Mouse (Mus musculus) MEL (cell line): Measurements from ENCODE around the gene Zdhhc14. TPM values are rescaled to one million over a fixed set of nuclear protein-coding genes. Genes with fewer than 3 reads are reported as not detected.

Source experiments
- DNase-seq: peaks from one replicate; pipeline ENCODE4 v3.0.0; 2011; ENCODE audit warnings: low read depth, low spot score
- H3K27ac ChIP-seq: 2 replicates; pipeline ENCODE4 v1.5.1; 2012; ENCODE audit warnings: low read depth, mild to moderate bottlenecking, control low read depth, low read length, moderate library complexity; ENCODE audit not compliant: control insufficient read depth
- H3K27me3 ChIP-seq, 2 experiments: fragments of 150-350 bp in 1 of 2; sonication (generic) in 1 of 2; 2 replicates each; pipeline ENCODE4 v1.6.1; 2012; ENCODE audit warnings: low read length in 2 of 2, mild to moderate bottlenecking in 2 of 2, improper control_type of control experiment in 1 of 2, moderate library complexity in 1 of 2; ENCODE audit not compliant: insufficient read depth in 2 of 2, control insufficient read depth in 1 of 2
- H3K36me3 ChIP-seq, 2 experiments: 2 replicates each; pipeline ENCODE4 v1.6.1; 2012 to 2014; ENCODE audit warnings: low read length in 2 of 2, improper control_type of control experiment in 1 of 2, inconsistent platforms in 1 of 2, mild to moderate bottlenecking in 1 of 2; ENCODE audit not compliant: insufficient read depth in 2 of 2, control insufficient read depth in 1 of 2
- H3K4me1 ChIP-seq, 2 experiments: fragments of 150-350 bp in 1 of 2; sonication (generic) in 1 of 2; 2 replicates each; pipeline ENCODE4 v1.6.1; 2012; ENCODE audit warnings: low read length in 2 of 2, improper control_type of control experiment in 1 of 2, mild to moderate bottlenecking in 1 of 2; ENCODE audit not compliant: insufficient read depth in 2 of 2, control insufficient read depth in 1 of 2
- H3K4me3 ChIP-seq, 2 experiments: fragments of 150-350 bp in 1 of 2; sonication (generic) in 1 of 2; 2 replicates each; pipeline ENCODE4 v1.5.1; 2012; ENCODE audit warnings: low read depth in 2 of 2, low read length in 2 of 2, mild to moderate bottlenecking in 2 of 2, moderate library complexity in 2 of 2, control low read depth in 1 of 2, improper control_type of control experiment in 1 of 2; ENCODE audit not compliant: control insufficient read depth in 1 of 2, insufficient read depth in 1 of 2
- H3K79me2 ChIP-seq: 2 replicates; pipeline ENCODE4 v1.6.1; 2012; ENCODE audit warnings: mild to moderate bottlenecking, low read length, moderate library complexity; ENCODE audit not compliant: control insufficient read depth, poor library complexity, insufficient read depth
- H3K9ac ChIP-seq: 2 replicates; pipeline ENCODE4 v1.6.1; 2012; ENCODE audit warnings: low read depth, mild to moderate bottlenecking, control low read depth, low read length, moderate library complexity; ENCODE audit not compliant: control insufficient read depth, poor library complexity, severe bottlenecking
- H3K9me3 ChIP-seq: fragments of 150-350 bp; sonication (generic); replicated peaks from 2 replicates; pipeline ENCODE4 v1.6.1; 2012; ENCODE audit warnings: mild to moderate bottlenecking, low read length, improper control_type of control experiment, moderate library complexity; ENCODE audit not compliant: insufficient read depth
- CHD1 ChIP-seq: IDR thresholded peaks from 2 replicates; pipeline ENCODE4 v1.6.1; 2012; ENCODE audit warnings: low read depth, mild to moderate bottlenecking, inconsistent platforms, low read length, improper control_type of control experiment
- CHD2 ChIP-seq: IDR thresholded peaks from 2 replicates; pipeline ENCODE4 v1.6.1; 2011; ENCODE audit warnings: low read length, improper control_type of control experiment
- ELF1 ChIP-seq: IDR thresholded peaks from 2 replicates; pipeline ENCODE4 v1.6.1; 2014; ENCODE audit warnings: low read depth, mild to moderate bottlenecking, inconsistent platforms, low read length, improper control_type of control experiment, moderate library complexity
- GATA1 ChIP-seq: IDR thresholded peaks from 2 replicates; pipeline ENCODE4 v1.6.1; 2011; ENCODE audit warnings: low read depth, low read length, improper control_type of control experiment
- JUND ChIP-seq: IDR thresholded peaks from 2 replicates; pipeline ENCODE4 v1.6.1; 2011; ENCODE audit warnings: low read depth, mild to moderate bottlenecking, improper control_type of control experiment, low read length
- KAT2A ChIP-seq: conservative IDR thresholded peaks from 2 replicates; pipeline ENCODE4 v1.6.1; 2012; ENCODE audit warnings: low read depth, low read length, improper control_type of control experiment, inconsistent platforms
- MAFK ChIP-seq: IDR thresholded peaks from 2 replicates; pipeline ENCODE4 v1.6.1; 2011; ENCODE audit warnings: low read depth, mild to moderate bottlenecking, low read length, improper control_type of control experiment, borderline replicate concordance
- MXI1 ChIP-seq: IDR thresholded peaks from 2 replicates; pipeline ENCODE4 v1.6.1; 2011; ENCODE audit warnings: mild to moderate bottlenecking, low read depth, low read length, improper control_type of control experiment
- MYB ChIP-seq: IDR thresholded peaks from 2 replicates; pipeline ENCODE4 v1.6.1; 2011; ENCODE audit warnings: mild to moderate bottlenecking, low read depth, low read length, improper control_type of control experiment
- NELFE ChIP-seq: IDR thresholded peaks from 2 replicates; pipeline ENCODE4 v1.6.1; 2011; ENCODE audit warnings: low read depth, low read length, improper control_type of control experiment
- NRF1 ChIP-seq: IDR thresholded peaks from 2 replicates; pipeline ENCODE4 v1.6.1; 2014; ENCODE audit warnings: low read depth, mild to moderate bottlenecking, inconsistent platforms, low read length, improper control_type of control experiment, moderate library complexity; ENCODE audit not compliant: poor library complexity, insufficient read depth, severe bottlenecking
- RAD21 ChIP-seq: IDR thresholded peaks from 2 replicates; pipeline ENCODE4 v1.6.1; 2011; ENCODE audit warnings: mild to moderate bottlenecking, low read depth, low read length, improper control_type of control experiment
- SIN3A ChIP-seq: IDR thresholded peaks from 2 replicates; pipeline ENCODE4 v1.6.1; 2012; ENCODE audit warnings: low read length, improper control_type of control experiment, inconsistent platforms
- SMC3 ChIP-seq: IDR thresholded peaks from 2 replicates; pipeline ENCODE4 v1.6.1; 2011; ENCODE audit warnings: low read depth, low read length, improper control_type of control experiment
- TAL1 ChIP-seq: IDR thresholded peaks from 2 replicates; pipeline ENCODE4 v1.6.1; 2012; ENCODE audit warnings: mild to moderate bottlenecking, inconsistent platforms, low read length, moderate library complexity, mixed read lengths
- TBP ChIP-seq: IDR thresholded peaks from 2 replicates; pipeline ENCODE4 v1.8.0; 2011; ENCODE audit warnings: low read depth, low read length, improper control_type of control experiment
- UBTF ChIP-seq: IDR thresholded peaks from 2 replicates; pipeline ENCODE4 v1.6.1; 2012; ENCODE audit warnings: low read depth, mild to moderate bottlenecking, inconsistent platforms, low read length, improper control_type of control experiment, moderate library complexity, borderline replicate concordance; ENCODE audit not compliant: insufficient read depth
- USF1 ChIP-seq: IDR thresholded peaks from 2 replicates; pipeline ENCODE4 v1.6.1; 2014; ENCODE audit warnings: low read depth, mild to moderate bottlenecking, inconsistent platforms, low read length, improper control_type of control experiment, moderate library complexity
- ZKSCAN1 ChIP-seq: IDR thresholded peaks from 2 replicates; pipeline ENCODE4 v1.6.1; 2012; ENCODE audit warnings: low read depth, mild to moderate bottlenecking, inconsistent platforms, low read length, improper control_type of control experiment, moderate library complexity
- ZNF384 ChIP-seq: IDR thresholded peaks from 2 replicates; pipeline ENCODE4 v1.6.1; 2012; ENCODE audit warnings: low read depth, mild to moderate bottlenecking, inconsistent platforms, low read length, improper control_type of control experiment
- polyA plus RNA-seq, 2 experiments: library from polyadenylated mRNA; stranded (reverse) in 1 of 2; unstranded in 1 of 2; fragments of >175 nt in 1 of 2; fragments of >200 nt in 1 of 2; gene quantifications; 2 replicates each; pipeline versions ENCODE4 v1.2.1 to v1.2.4; 2012; ENCODE audit warnings: low replicate concordance in 2 of 2, low read depth in 1 of 2; ENCODE audit not compliant: insufficient read length in 2 of 2, insufficient read depth in 1 of 2, missing spikeins in 1 of 2
- total RNA-seq: library from RNA; depleted of rRNA; stranded (reverse); fragments of 300-350 nt; gene quantifications from 2 replicates; pipeline ENCODE4 v1.2.3, GENCODE M21; 2012

The Zdhhc14 gene
- total and polyA plus RNA-seq, 3 experiments = 3.4 to 4.9 TPM; not detected in 1

DNA sequence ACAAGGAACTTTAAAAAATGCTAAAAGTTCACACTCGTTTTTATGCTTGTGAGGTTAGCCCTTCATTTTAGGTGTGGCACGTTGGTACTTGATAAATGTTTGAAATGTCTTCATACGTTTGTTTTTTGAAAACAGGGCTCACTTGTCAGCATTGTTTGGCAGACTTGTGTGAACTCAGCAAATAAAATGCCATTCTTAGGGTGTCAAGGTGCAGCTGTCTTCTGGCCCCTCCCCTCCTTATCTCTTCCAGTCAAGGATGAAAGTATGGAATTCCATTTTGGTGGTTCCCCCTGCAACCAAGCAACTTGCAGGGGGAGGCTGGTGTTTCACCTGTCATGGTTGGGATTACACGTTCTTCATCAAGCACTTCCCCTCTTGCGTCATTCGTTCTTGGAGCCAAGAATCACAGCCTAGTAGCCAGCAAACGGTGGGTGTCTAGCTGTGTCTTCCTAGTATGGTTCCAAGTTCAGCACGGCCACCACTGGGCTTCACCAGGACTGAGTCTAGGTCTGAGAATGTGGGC lies 108.2 kb downstream of the Zdhhc14 start:
- Histone ChIP-seq H3K36me3 (no peaks in the 10 kb centered on the region), H3K9ac (no peak overlapping the region), H3K27me3 (no peaks in the 10 kb centered on the region), H3K4me3 (no peak overlapping the region), H3K4me1 (0 out of 4 replicates have a peak, but pooled peaks cover 0 to 4% of the 10 kb centered on the region in 2 experiments), H3K9me3 (no peaks in the 10 kb centered on the region), H3K27ac (no peak overlapping the region), H3K79me2 (no peaks in the 10 kb centered on the region)
- TF ChIP-seq MXI1 (no peak), SIN3A (no peak), CHD2 (no peak), ZNF384 (no peak), NRF1 (no peak), USF1 (no peak), KAT2A (no peak), MAFK (no peak), GATA1 (no peak), ZKSCAN1 (no peak), TAL1 (no peak), SMC3 (no peak), CHD1 (no peak), TBP (no peak), UBTF (no peak)
- no peak for DNase-seq

DNA sequence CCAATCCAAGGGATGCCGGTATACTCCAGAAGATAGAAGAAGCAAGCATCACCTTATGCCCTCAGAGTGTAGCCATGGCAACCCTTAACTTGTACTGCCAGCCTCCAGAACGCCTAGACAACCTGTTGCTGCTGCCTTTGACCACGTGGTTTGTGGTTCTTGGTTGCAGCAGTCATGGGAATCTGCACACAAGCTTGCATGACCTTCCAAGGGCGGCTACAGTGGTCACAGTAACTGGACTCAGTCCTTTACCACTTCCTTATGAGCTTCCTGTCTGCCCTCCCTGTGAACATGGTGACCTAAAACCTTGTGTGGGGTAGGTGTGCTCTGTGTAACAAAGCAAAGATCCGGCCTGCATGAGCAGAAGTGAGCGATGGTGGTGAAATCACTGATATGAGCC lies 109.6 kb downstream of the Zdhhc14 start:
- Histone ChIP-seq H3K27me3 (no peaks in the 10 kb centered on the region), H3K4me1 (0 out of 4 replicates have a peak, but pooled peaks cover 0 to 4% of the 10 kb centered on the region in 2 experiments), H3K9ac (no peak overlapping the region), H3K79me2 (no peaks in the 10 kb centered on the region), H3K9me3 (no peaks in the 10 kb centered on the region)
- TF ChIP-seq NELFE (no peak), JUND (no peak), USF1 (no peak), ELF1 (no peak), MAFK (no peak), SMC3 (no peak), RAD21 (no peak), MYB (no peak)
- TF ChIP-seq, all 39 proteins: peak for 0
- Histone ChIP-seq H3K4me3 (no peak overlapping the region), H3K36me3 (no peaks in the 10 kb centered on the region), H3K27ac (no peak overlapping the region)
- no peak for DNase-seq
